Mouse (Mus musculus) intestine, embryonic 15.5 days (tissue): Measurements from ENCODE around the gene Slc3a1. TPM values are rescaled to one million over a fixed set of nuclear protein-coding genes. Genes with fewer than 3 reads are reported as not detected.

Source experiments
- ATAC-seq: fragments of 200-750 bp; cut with Nextera tagmentation; 2 replicates; pipeline ENCODE4 v1.8.0; 2017; ENCODE audit warnings: moderate TSS enrichment, moderate library complexity
- H3K27ac ChIP-seq: fragments of 300-500 bp; sonication (generic); 2 replicates; pipeline ENCODE4 v1.5.1; 2015; ENCODE audit warnings: mild to moderate bottlenecking, inconsistent platforms
- H3K27me3 ChIP-seq: fragments of 300-500 bp; sonication (generic); replicated peaks from 2 replicates; pipeline ENCODE4 v1.6.1; 2015; ENCODE audit warnings: inconsistent platforms
- H3K36me3 ChIP-seq: fragments of 300-500 bp; sonication (generic); 2 replicates; pipeline ENCODE4 v1.6.1; 2015; ENCODE audit warnings: inconsistent platforms
- H3K4me1 ChIP-seq: fragments of 300-500 bp; sonication (generic); replicated peaks from 2 replicates; pipeline ENCODE4 v1.6.1; 2015; ENCODE audit warnings: inconsistent platforms
- H3K4me2 ChIP-seq: fragments of 300-500 bp; sonication (generic); replicated peaks from 2 replicates; pipeline ENCODE4 v1.6.1; 2015; ENCODE audit warnings: mild to moderate bottlenecking, inconsistent platforms
- H3K4me3 ChIP-seq: fragments of 300-500 bp; sonication (generic); replicated peaks from 2 replicates; pipeline ENCODE4 v1.5.1; 2015; ENCODE audit warnings: inconsistent platforms
- H3K9ac ChIP-seq: fragments of 300-500 bp; sonication (generic); 2 replicates; pipeline ENCODE4 v1.6.1; 2015; ENCODE audit warnings: inconsistent platforms
- H3K9me3 ChIP-seq: fragments of 300-500 bp; sonication (generic); 2 replicates; pipeline ENCODE4 v1.6.1; 2016; ENCODE audit warnings: inconsistent platforms
- WGBS: fragments of 180-500 bp; shearing (Covaris S2); methylation state at CpG from one replicate; pipeline ENCODE4 v1.1.7; 2015; 5-methylcytosine and 5-hydroxymethylcytosine counted together
- polyA plus RNA-seq: library from polyadenylated mRNA; unstranded; fragments of >200 nt; fragmentation: Nextera tagmentation; extraction: Ambion mirVana; gene quantifications from 2 replicates; pipeline ENCODE4 v1.2.1, GENCODE M21; 2015

Slc3a1 gene
- polyA plus RNA-seq, 1 experiment from 2014 or later = 25.5 TPM

GRCm38 (mm10) chr17:85038311-85038710 is 10.1 kb downstream of the Slc3a1 start:
- no peaks in the 10 kb centered on the region for H3K36me3 ChIP-seq
- no peaks in the 10 kb centered on the region for H3K9me3 ChIP-seq
- 78% methylated on average over 4 of the region's 4 CpGs for WGBS
- H3K9ac ChIP-seq = no peak overlapping the region
- no peak for ATAC-seq
- H3K27me3 ChIP-seq = no peaks in the 10 kb centered on the region
- H3K4me2 ChIP-seq = no peak overlapping the region
- peaks cover 2% of the 10 kb centered on the region; the same call in 1 of the 2 replicates for H3K4me1 ChIP-seq
- no peak overlapping the region for H3K27ac ChIP-seq
- H3K4me3 ChIP-seq = no peak overlapping the region

GRCm38 (mm10) chr17:85038761-85039160 is 10.6 kb downstream of the Slc3a1 start:
- Histone ChIP-seq H3K36me3 (no peaks in the 10 kb centered on the region), H3K27ac (no peak overlapping the region), H3K9ac (no peak overlapping the region), H3K4me3 (no peak overlapping the region), H3K27me3 (no peaks in the 10 kb centered on the region), H3K9me3 (no peaks in the 10 kb centered on the region), H3K4me2 (no peak overlapping the region), H3K4me1 (peaks cover 4% of the 10 kb centered on the region; the same call in 1 of the 2 replicates)
- no peak for ATAC-seq
- WGBS = 94% methylated on average over 5 of the region's 5 CpGs

DNA sequence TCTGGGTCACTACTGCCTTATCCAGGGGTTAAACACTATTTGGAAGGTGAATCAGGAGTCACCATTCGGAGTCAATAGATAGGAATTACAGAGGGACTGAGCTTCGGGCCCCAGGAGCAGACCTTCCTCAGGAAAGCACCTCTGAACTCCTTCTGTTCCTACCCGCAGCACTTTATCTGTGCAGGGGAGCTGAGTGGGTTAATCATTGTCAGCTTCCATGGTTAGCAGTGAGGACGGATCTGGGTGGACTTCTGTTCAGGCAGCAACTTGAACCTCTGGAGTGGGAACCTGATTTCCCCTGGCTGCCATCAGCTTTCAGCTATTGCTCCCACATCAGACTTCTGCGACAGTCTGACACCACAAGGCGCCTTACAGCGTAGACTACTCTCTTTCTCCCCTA is 12.7 kb downstream of the Slc3a1 start:
- no peaks in the 10 kb centered on the region for H3K27me3 ChIP-seq
- H3K27ac ChIP-seq = peak overlapping the region; percentile 61; the same call in 1 of the 2 replicates
- no peaks in the 10 kb centered on the region for H3K36me3 ChIP-seq
- no peak overlapping the region for H3K9ac ChIP-seq
- ATAC-seq = peak; percentile 87
- peaks cover 4% of the 10 kb centered on the region; the same call in 1 of the 2 replicates for H3K4me1 ChIP-seq
- WGBS = 48% methylated on average over 7 of the region's 7 CpGs
- H3K9me3 ChIP-seq = no peaks in the 10 kb centered on the region
- H3K4me3 ChIP-seq = no peak overlapping the region
- no peak overlapping the region; the same call in 1 of the 2 replicates for H3K4me2 ChIP-seq

DNA sequence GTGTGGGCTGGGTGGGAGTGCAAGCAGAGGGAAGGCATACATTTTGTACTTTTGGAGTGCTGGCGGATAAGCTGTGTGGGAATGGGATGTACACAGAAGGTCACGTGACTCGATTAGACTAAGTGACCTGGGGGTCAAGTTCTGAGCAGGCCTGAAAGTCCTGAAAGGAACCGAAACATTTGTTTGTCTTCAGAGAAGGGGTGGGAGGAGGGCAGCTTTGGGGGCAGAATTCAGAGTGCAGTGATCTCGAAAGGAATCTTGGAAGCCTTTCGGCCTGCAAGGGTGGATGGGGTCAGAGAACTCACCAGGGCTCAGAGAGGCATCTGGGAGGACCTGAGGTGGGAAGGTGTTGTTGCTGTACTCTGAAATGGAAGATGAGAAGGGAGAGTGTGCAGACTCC is 14.2 kb downstream of the Slc3a1 start:
- Histone ChIP-seq H3K4me2 (no peak overlapping the region), H3K36me3 (no peaks in the 10 kb centered on the region), H3K9me3 (no peaks in the 10 kb centered on the region), H3K4me1 (peaks cover 4% of the 10 kb centered on the region; the same call in 1 of the 2 replicates), H3K4me3 (no peak overlapping the region), H3K27me3 (no peaks in the 10 kb centered on the region), H3K9ac (no peak overlapping the region), H3K27ac (peak overlapping the region; percentile 23; the same call in 1 of the 2 replicates)
- no peak for ATAC-seq
- 56% methylated on average over 6 of the region's 6 CpGs for WGBS

DNA sequence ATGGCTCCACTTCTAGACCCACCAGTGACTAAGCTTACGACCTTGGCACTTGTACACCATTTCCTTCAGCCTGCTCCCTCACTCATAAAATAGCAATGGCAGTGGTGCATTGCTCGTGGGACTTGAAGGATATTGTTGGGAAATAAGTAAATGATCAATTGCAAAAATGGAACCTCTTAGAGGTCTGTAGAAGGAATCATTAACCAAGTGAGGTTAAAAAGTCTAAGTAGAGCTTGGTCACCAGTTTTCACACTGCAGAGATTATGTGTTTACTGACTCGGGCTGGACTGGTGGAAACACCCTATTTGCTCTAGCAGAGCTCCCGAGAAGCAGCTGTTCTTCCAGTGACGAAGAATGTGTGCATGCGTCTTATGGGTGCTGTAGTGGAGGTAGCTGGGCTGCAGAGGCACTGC is 15.2 kb downstream of the Slc3a1 start:
- ATAC-seq = peak; percentile 78
- peaks cover 4% of the 10 kb centered on the region; the same call in 1 of the 2 replicates for H3K4me1 ChIP-seq
- H3K4me3 ChIP-seq = no peak overlapping the region
- 55% methylated on average over 6 of the region's 6 CpGs for WGBS
- no peak overlapping the region for H3K4me2 ChIP-seq
- H3K36me3 ChIP-seq = no peaks in the 10 kb centered on the region
- H3K9me3 ChIP-seq = no peaks in the 10 kb centered on the region
- H3K27ac ChIP-seq = peak overlapping the region; percentile 48
- no peak overlapping the region for H3K9ac ChIP-seq
- no peaks in the 10 kb centered on the region for H3K27me3 ChIP-seq

- no peak overlapping the region for H3K4me3 ChIP-seq
- H3K9ac ChIP-seq = no peak overlapping the region
- H3K4me2 ChIP-seq = no peak overlapping the region
- no peaks in the 10 kb centered on the region for H3K27me3 ChIP-seq
- no peak overlapping the region for H3K27ac ChIP-seq
- H3K9me3 ChIP-seq = no peaks in the 10 kb centered on the region
- 82% methylated on average over 5 of the region's 5 CpGs for WGBS
- peaks cover 4% of the 10 kb centered on the region; the same call in 1 of the 2 replicates for H3K4me1 ChIP-seq
- H3K36me3 ChIP-seq = no peaks in the 10 kb centered on the region
- ATAC-seq = no peak
These were observed 16.3 kb downstream of the Slc3a1 start for GRCm38 (mm10) chr17:85044466-85044865.

- no peaks in the 10 kb centered on the region for H3K27me3 ChIP-seq
- H3K4me1 ChIP-seq = peaks cover 4% of the 10 kb centered on the region; the same call in 1 of the 2 replicates
- no peak for ATAC-seq
- H3K4me3 ChIP-seq = no peak overlapping the region
- H3K4me2 ChIP-seq = no peak overlapping the region
- H3K36me3 ChIP-seq = no peaks in the 10 kb centered on the region
- no peak overlapping the region for H3K27ac ChIP-seq
- 83% methylated on average over 12 of the region's 12 CpGs for WGBS
- H3K9me3 ChIP-seq = no peaks in the 10 kb centered on the region
- H3K9ac ChIP-seq = no peak overlapping the region
These were observed 17.0 kb downstream of the Slc3a1 start for GRCm38 (mm10) chr17:85045160-85045559.

DNA sequence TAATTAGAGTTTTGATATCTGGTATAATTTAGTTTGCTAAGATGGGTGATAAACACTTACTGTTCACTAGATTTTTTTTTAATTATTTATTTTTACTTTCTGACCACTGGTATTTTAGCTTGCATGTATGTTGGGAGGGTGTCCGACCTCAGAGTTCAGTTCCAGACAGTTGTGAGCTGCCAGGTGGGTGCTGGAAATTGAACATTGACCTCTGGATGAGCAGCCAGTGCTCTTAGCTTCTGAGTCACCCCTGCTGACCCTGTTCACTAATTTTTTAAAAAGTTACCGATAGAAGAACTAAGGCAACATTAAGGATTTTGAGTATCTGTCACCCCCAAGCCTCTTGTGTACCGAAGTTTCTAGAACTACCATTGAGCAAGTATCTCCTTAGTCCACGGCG is 20.2 kb downstream of the Slc3a1 start:
- 91% methylated on average over 5 of the region's 5 CpGs for WGBS
- no peak overlapping the region for H3K27ac ChIP-seq
- H3K9ac ChIP-seq = no peak overlapping the region
- no peak overlapping the region for H3K4me3 ChIP-seq
- no peak for ATAC-seq
- H3K27me3 ChIP-seq = no peaks in the 10 kb centered on the region
- H3K36me3 ChIP-seq = no peaks in the 10 kb centered on the region
- H3K4me1 ChIP-seq = 0 out of 2 replicates have a peak, but pooled peaks cover 4% of the 10 kb centered on the region
- H3K4me2 ChIP-seq = no peak overlapping the region
- no peaks in the 10 kb centered on the region for H3K9me3 ChIP-seq

DNA sequence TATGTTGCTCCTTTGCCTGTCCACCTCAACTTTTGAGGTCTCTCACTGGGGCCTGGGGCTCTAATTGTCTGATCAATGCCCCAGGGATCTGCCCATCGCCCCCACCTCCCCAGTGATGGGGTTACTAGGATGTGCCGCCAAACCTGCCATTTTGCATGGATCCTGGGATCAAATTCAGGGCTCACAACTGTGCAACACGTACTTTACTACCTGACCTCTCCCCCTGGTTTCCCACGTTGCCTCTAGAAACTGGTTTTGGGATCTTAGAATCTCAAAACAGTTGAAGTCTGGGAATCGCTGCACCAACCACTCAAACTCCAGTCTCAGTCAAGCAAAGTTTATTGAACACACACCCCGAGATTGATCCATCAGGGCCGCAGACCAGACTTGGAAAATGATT is 30.1 kb downstream of the Slc3a1 start:
- H3K4me1 ChIP-seq = no peaks in the 10 kb centered on the region
- H3K9ac ChIP-seq = no peak overlapping the region
- no peak overlapping the region for H3K4me2 ChIP-seq
- no peak for ATAC-seq
- H3K27me3 ChIP-seq = no peaks in the 10 kb centered on the region
- no peak overlapping the region for H3K4me3 ChIP-seq
- H3K9me3 ChIP-seq = no peaks in the 10 kb centered on the region
- no peak overlapping the region for H3K27ac ChIP-seq
- H3K36me3 ChIP-seq = no peaks in the 10 kb centered on the region; the same call in 1 of the 2 replicates
- 90% methylated on average over 7 of the region's 7 CpGs for WGBS

DNA sequence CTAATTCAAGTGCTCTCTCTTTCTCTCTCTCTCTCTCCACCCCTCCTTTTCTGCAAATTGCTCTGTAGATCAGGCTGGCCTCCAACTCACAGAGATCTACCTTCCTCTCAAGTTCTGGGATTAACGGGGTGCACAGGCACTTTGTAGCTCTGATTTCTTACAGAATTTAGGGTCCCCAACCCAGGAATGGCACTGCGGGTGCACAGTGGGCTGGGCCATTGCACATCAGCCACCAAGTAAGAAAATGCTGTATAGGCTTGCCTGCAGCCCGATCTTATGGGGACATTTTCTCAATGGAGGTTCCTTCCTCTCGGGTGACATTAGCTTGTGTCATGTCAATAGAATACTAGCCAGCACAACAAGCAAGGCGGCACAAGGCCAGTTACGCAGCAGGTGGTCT is 31.0 kb downstream of the Slc3a1 start:
- no peak overlapping the region for H3K27ac ChIP-seq
- H3K4me3 ChIP-seq = no peak overlapping the region
- peaks cover 5% of the 10 kb centered on the region for H3K36me3 ChIP-seq
- no peaks in the 10 kb centered on the region for H3K9me3 ChIP-seq
- no peaks in the 10 kb centered on the region for H3K27me3 ChIP-seq
- no peak for ATAC-seq
- no peaks in the 10 kb centered on the region for H3K4me1 ChIP-seq
- H3K4me2 ChIP-seq = no peak overlapping the region
- WGBS = 92% methylated on average over 6 of the region's 6 CpGs
- H3K9ac ChIP-seq = no peak overlapping the region

GRCm38 (mm10) chr17:85063560-85063959 is 35.4 kb downstream of the Slc3a1 start:
- Histone ChIP-seq H3K27ac (no peak overlapping the region), H3K4me2 (no peak overlapping the region), H3K27me3 (no peaks in the 10 kb centered on the region), H3K9ac (no peak overlapping the region), H3K36me3 (peaks cover 5% of the 10 kb centered on the region), H3K9me3 (no peaks in the 10 kb centered on the region), H3K4me1 (no peaks in the 10 kb centered on the region), H3K4me3 (no peak overlapping the region)
- ATAC-seq = no peak
- 89% methylated on average over 7 of the region's 7 CpGs for WGBS

- no peaks in the 10 kb centered on the region for H3K4me1 ChIP-seq
- H3K27me3 ChIP-seq = no peaks in the 10 kb centered on the region
- no peak overlapping the region for H3K4me3 ChIP-seq
- peaks cover 14% of the 10 kb centered on the region for H3K36me3 ChIP-seq
- ATAC-seq = no peak
- no peak overlapping the region for H3K4me2 ChIP-seq
- no peaks in the 10 kb centered on the region for H3K9me3 ChIP-seq
- 95% methylated on average over 7 of the region's 7 CpGs for WGBS
- no peak overlapping the region for H3K27ac ChIP-seq
- no peak overlapping the region for H3K9ac ChIP-seq
These were observed 39.2 kb downstream of the Slc3a1 start for GRCm38 (mm10) chr17:85067331-85067730.

- H3K27ac ChIP-seq = no peak overlapping the region
- whole genome bisulfite sequencing = 84% methylated on average over 6 of the region's 6 CpGs
These were observed 42.5 kb downstream of the Slc3a1 start for GRCm38 (mm10) chr17:85070658-85071057.

More at GRCm38 (mm10) chr17:85070658-85071057, 42.5 kb downstream of the Slc3a1 start:
- H3K4me1 ChIP-seq = no peaks in the 10 kb centered on the region
- no peak overlapping the region for H3K4me2 ChIP-seq
- H3K9ac ChIP-seq = no peak overlapping the region
- no peaks in the 10 kb centered on the region for H3K9me3 ChIP-seq
- no peak for ATAC-seq
- peaks cover 9% of the 10 kb centered on the region; the same call in 1 of the 2 replicates for H3K36me3 ChIP-seq
- no peaks in the 10 kb centered on the region for H3K27me3 ChIP-seq
- no peak overlapping the region for H3K4me3 ChIP-seq
